Mouse (Mus musculus): ENCODE data around the gene Mpc1.

DNA sequence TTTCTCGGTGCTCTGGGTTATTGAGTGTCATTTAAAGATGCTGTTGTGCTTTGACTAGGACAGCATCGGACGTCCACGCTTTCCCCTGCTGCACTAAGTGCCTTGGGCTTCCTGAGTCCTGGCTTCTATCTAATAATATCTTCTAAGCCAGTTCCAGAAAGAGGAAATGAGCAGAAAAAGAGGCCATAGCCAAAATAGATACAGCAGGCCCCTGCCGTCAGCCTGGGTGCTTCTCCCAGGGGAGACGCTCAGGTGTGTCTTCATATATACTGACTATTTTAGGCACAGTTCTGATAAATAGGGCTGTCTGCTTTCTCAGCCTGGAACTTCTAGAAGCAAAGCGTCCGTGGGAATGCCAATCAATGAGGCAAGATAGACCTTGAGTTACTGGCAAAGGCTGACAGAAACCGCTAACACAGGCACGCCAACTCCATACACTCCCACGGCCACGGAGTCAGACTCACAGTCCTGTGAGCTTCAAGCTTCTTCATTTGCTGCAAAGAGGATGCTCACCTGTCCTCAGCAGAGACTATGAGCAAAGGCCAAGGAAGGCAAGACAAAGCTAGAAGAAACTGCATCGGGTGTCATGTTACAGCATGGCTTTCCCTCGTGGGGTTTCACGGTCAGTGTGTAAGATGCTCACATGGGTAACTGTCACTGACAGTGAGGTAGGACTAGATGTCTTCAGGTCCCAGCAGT is 44.5 kb upstream of the Mpc1 start:
- TF ChIP-seq POLR2A (IDR thresholded peaks at IDR 0.05; ENCODE audit: low read depth, low read length) (no peak), CTCF (IDR thresholded peaks at IDR 0.05; ENCODE audit: extremely low read depth, insufficient read depth, insufficient read length, insufficient replicate concordance) (no peak)
